Mouse (Mus musculus): Measurements from ENCODE around the gene Mansc4.

Mansc4 gene

DNA sequence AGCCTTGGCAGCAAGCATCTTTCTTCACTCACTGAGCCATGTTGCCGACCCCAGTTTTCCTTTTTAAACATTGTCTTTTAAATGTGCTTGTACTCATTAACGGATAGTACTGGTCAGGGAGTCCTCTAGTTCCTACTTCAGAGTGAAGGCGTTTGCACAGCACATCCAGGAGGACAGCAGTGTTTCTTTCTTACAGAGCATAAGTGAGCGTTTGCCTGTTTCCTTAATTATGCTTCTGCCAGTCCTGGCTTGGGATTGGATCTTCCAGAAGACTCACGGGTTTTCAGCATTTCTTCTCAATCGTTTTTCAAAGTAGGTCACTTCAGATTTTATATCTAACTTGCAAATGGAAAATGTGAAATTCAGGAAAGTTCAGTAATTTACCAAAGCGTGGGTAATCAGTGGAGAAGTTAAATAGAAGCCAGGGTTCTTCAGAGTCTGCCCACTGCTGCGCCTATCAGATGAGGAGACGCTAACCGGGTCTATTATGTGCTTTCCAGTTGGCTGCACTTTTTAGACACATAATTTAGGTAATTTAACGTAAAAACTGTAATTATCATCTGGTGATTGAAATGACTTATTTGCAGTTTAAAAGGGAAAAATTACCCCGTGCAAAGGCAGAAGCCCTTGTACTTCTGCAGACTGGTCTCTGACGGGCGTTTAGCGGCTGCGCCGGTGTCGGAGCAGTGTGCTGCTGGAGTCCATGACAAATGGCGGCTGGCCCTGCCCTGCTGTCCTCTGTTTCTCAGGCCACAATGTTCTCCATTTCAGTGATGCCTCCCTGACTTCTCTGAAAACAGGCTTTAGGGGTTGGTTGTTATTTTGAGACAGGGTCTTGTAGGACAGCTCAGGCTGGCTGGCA, 32.8 kb downstream of the Mansc4 start:
- no peak for TF ChIP-seq GATA4 (IDR thresholded peaks at IDR 0.05; ENCODE audit: insufficient replicate concordance, low read length)

- no peak for TF ChIP-seq GATA4 (IDR thresholded peaks at IDR 0.05; ENCODE audit: insufficient replicate concordance, low read length)
These were observed 34.4 kb downstream of the Mansc4 start for GRCm38 (mm10) chr6:147052440-147052839.

- TF ChIP-seq GATA4 (IDR thresholded peaks at IDR 0.05; ENCODE audit: insufficient replicate concordance, low read length) = no peak
These were observed 35.2 kb downstream of the Mansc4 start for GRCm38 (mm10) chr6:147051666-147052065.

GRCm38 (mm10) chr6:147049239-147049805, 37.5 kb downstream of the Mansc4 start:
- TF ChIP-seq GATA4 (IDR thresholded peaks at IDR 0.05; ENCODE audit: insufficient replicate concordance, low read length) = no peak

GRCm38 (mm10) chr6:147043633-147044032, 43.2 kb downstream of the Mansc4 start:
- TF ChIP-seq GATA4 (IDR thresholded peaks at IDR 0.05; ENCODE audit: insufficient replicate concordance, low read length) = no peak

DNA sequence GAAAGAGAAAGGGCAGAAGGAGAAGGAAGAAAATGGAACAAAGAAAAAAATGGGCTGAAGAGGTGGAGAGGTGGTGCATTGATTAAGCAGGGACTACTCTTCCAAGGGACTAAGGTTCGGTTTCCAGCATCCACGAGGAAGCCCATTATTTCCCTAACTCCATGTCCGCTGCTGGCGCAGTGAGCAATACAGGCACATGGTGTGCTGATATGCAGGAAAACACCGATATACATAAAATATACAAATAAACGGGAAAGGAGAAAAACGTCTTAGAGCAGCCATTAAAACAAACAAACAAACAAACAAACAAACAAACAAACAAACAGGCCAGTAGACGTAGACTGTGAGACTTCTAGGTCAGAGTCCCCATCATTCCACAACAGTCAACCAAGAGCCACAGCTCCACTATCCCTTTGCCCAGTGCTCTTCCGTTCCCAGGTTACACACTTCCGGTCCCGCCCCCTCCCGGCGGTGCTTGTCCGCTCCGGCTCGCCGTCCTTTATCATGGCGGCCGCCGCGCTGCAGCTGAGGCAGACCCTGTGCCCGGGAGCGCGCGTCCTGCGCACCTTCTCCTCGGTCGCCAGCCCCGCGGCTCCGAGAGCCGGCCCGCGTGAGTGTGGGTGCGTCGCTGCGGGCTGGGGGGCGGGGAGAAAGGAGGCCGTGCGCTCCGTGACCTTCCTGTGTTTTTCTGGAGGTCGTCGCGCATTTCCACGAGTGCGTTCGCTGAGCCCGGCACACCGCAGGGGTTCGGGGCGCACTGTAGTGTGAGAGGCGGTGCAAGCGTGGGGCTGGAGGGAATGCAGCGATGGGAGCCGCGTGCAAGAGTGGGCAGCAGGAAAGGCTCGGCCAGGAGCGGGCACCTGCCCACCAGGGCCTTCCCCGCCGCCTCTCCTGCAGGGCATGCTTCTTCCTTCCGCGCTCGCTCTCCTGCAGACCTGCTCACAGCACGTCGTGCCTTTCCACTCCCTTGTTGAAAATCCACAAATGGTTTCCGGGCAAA, 44.2 kb downstream of the Mansc4 start, which contains the start of gene Mrps35:
Gene Mrps35 (plus strand): TSS at position 474 of the 1,000 bp plus-strand sequence.
- peak; percentile 41; the same call in 1 of the 2 replicates for TF ChIP-seq GATA4 (IDR thresholded peaks at IDR 0.05; ENCODE audit: insufficient replicate concordance, low read length)

DNA sequence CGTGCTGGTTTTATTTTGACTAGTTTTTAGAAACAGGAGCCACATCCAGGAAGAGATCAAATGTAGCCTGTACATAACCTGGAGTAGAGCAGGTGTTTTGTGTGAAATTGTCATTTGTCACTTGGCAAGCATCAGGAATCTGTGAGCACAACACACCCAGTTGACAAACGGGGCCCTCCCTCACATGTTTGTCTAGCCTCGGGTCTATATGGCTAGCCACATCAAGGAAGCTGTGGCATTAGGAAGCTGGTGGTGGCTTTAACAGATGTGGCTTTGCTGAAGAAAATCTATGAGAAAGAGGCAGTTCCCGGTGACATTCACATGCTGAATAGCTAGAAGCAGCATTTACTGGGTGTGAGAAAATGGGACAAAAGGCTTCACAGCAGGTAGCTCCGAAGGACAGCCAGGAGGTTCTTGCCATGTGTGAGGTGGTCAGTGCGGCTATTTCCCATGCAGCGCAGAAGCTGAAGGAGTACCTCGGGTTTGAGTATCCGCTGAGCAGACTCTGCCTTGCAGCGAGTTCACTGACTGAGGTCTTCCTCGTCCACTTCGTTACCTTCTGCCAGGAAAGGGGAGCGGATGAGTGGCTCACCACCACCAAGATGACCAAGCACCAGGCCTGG, 54.4 kb downstream of the Mansc4 start, which contains the start of gene Rep15:
Gene Rep15 (plus strand): TSS at position 282 of the 623 bp plus-strand sequence.
- no peak for TF ChIP-seq GATA4 (IDR thresholded peaks at IDR 0.05; ENCODE audit: insufficient replicate concordance, low read length)

DNA sequence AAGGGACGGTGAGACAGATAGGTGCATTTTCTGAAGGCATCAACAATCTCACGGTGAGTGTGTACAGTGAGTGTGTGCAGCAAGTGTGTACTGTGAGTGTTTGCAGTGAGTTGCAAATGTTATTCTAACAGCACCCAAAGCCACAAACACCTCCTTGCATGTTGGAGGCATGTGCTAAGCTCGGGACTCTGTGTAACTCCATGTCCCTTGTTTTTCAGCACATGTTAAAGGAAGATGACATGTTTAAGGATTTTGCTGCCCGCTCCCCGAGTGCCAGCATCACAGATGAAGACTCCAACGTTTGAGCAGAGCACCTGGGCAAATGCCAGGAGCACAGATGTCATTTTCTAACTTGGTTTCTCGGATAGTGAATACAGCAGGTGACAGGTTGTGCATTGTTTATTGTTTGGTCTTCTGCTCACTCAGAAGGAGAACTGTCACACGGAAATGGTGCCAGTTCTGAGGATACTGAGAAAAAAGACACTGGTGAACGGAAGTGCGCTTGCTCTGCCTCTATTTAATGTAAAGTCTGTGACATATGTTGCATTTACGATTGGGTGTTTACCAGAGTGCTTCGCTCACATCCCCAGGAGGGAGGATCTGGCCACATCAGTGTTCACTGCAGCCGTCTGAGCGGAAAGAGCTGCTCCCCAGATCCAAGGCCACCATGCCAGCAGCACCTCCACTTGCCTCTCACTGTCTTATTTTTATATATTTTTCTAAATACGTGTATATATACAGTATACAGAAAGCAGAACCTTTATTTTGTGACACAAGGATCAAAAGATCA, 56.5 kb downstream of the Mansc4 start:
- no peak for TF ChIP-seq GATA4 (IDR thresholded peaks at IDR 0.05; ENCODE audit: insufficient replicate concordance, low read length)

GRCm38 (mm10) chr6:147029591-147029990, 57.2 kb downstream of the Mansc4 start:
- TF ChIP-seq GATA4 (IDR thresholded peaks at IDR 0.05; ENCODE audit: insufficient replicate concordance, low read length) = no peak

DNA sequence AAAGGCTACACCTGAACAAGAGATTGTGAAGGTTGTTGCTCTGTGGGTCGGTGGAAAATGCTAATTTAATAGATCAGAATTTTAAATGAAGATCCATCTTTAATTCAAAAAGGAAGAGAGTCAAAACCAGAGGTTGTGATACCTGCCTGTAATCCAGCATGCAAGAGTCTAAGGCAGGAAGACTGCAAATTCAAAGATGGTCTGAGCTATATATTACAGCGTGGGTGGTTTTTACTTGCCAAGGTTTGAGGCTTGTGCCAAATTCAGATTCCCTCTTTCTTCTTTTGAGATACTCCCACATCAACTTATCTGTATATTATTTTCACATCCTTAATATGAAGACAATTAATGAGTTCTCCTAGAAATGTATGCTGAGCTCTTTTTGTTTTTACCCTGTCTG, 58.4 kb downstream of the Mansc4 start:
- no peak for TF ChIP-seq GATA4 (IDR thresholded peaks at IDR 0.05; ENCODE audit: insufficient replicate concordance, low read length)
